Mouse (Mus musculus): Measurements from ENCODE around the gene Vmn2r3.

GRCm38 (mm10) chr3:64227243-64227642 lies 62.3 kb downstream of the Vmn2r3 start:
- TF ChIP-seq POLR2A (IDR thresholded peaks at IDR 0.05; ENCODE audit: borderline replicate concordance, insufficient read depth, low read length), result no peak
- TF ChIP-seq CTCF (IDR thresholded peaks at IDR 0.05; ENCODE audit: borderline replicate concordance, insufficient read depth, low read depth, low read length), result no peak

Data from cerebellum, adult 2 months (tissue).